Mouse (Mus musculus): ENCODE data around the gene Traf7. TPM values are rescaled to one million over a fixed set of nuclear protein-coding genes. Genes with fewer than 3 reads are reported as not detected.
A peak's percentile ranks its signal among the peaks of the same experiment; 100 is the strongest.

The Traf7 gene
- polyA plus RNA-seq, 1 experiment from 2014 or later: 80.6 TPM

DNA sequence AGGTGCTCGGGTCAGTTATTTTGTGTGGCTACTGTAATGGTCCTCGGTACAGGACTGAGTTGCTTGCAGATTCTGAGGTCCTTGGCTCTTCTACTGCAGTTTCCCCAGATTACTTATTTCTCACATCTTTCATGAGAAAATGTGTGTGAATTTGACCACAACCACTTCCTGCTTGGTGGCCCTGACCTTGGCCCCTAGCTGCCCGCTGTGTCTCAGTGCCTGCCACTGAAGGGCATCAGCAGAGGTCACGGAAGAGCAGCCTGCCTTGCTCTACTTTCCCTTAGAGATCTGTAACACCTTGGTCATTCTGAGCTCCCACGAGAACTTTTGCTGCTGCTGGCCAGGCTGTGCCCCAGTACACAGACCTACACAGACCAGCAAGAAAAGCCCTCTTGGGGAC, 35.9 kb upstream of the Traf7 start:
- no peak for ATAC-seq (ENCODE audit: insufficient read depth, low FRiP score)
- H3K27ac ChIP-seq (ENCODE audit: low read length): no peak overlapping the region
- H3K4me1 ChIP-seq (ENCODE audit: control insufficient read depth, insufficient read depth, low read length): peaks cover 28% of the 10 kb centered on the region
- H3K36me3 ChIP-seq (ENCODE audit: control insufficient read depth, insufficient read depth, low read length): no peaks in the 10 kb centered on the region
- H3K27me3 ChIP-seq (ENCODE audit: control insufficient read depth, insufficient read depth, low read length): no peaks in the 10 kb centered on the region
- H3K4me2 ChIP-seq (ENCODE audit: low read depth, low read length): no peak overlapping the region
- no peak overlapping the region for H3K4me3 ChIP-seq (replicated peaks; ENCODE audit: low read length)
- H3K9me3 ChIP-seq (replicated peaks; ENCODE audit: control insufficient read depth, low read length): no peaks in the 10 kb centered on the region
- 77% methylated on average over 5 of the region's 5 CpGs for WGBS
- no peak overlapping the region for H3K9ac ChIP-seq (ENCODE audit: low read length)

GRCm38 (mm10) chr17:24561592-24561991, 33.9 kb upstream of the Traf7 start:
- H3K9ac ChIP-seq (ENCODE audit: low read length): no peak overlapping the region
- ATAC-seq (ENCODE audit: insufficient read depth, low FRiP score): no peak
- no peaks in the 10 kb centered on the region for H3K27me3 ChIP-seq (ENCODE audit: control insufficient read depth, insufficient read depth, low read length)
- 88% methylated on average over 2 of the region's 2 CpGs for WGBS
- H3K4me1 ChIP-seq (ENCODE audit: control insufficient read depth, insufficient read depth, low read length): peaks cover 35% of the 10 kb centered on the region
- no peak overlapping the region for H3K4me3 ChIP-seq (replicated peaks; ENCODE audit: low read length)
- H3K36me3 ChIP-seq (ENCODE audit: control insufficient read depth, insufficient read depth, low read length): no peaks in the 10 kb centered on the region
- no peak overlapping the region for H3K27ac ChIP-seq (ENCODE audit: low read length)
- no peak overlapping the region for H3K4me2 ChIP-seq (ENCODE audit: low read depth, low read length)
- no peaks in the 10 kb centered on the region for H3K9me3 ChIP-seq (replicated peaks; ENCODE audit: control insufficient read depth, low read length)

- Histone ChIP-seq H3K27me3 (ENCODE audit: control insufficient read depth, insufficient read depth, low read length) (no peaks in the 10 kb centered on the region), H3K36me3 (ENCODE audit: control insufficient read depth, insufficient read depth, low read length) (no peaks in the 10 kb centered on the region), H3K9ac (ENCODE audit: low read length) (no peak overlapping the region), H3K4me3 (replicated peaks; ENCODE audit: low read length) (no peak overlapping the region), H3K4me1 (ENCODE audit: control insufficient read depth, insufficient read depth, low read length) (peaks cover 27% of the 10 kb centered on the region), H3K9me3 (replicated peaks; ENCODE audit: control insufficient read depth, low read length) (no peaks in the 10 kb centered on the region), H3K4me2 (ENCODE audit: low read depth, low read length) (no peak overlapping the region), H3K27ac (ENCODE audit: low read length) (peak overlapping the region; percentile 14; the same call in 1 of the 2 replicates)
- 83% methylated on average over 5 of the region's 5 CpGs for WGBS
- ATAC-seq (ENCODE audit: insufficient read depth, low FRiP score): no peak
Observed at GRCm38 (mm10) chr17:24560301-24561028, 32.7 kb upstream of the Traf7 start.

- H3K9me3 ChIP-seq (replicated peaks; ENCODE audit: control insufficient read depth, low read length): no peaks in the 10 kb centered on the region
- peak overlapping the region; percentile 93 for H3K27ac ChIP-seq (ENCODE audit: low read length)
- peak overlapping the region; percentile 40; the same call in 1 of the 2 replicates for H3K9ac ChIP-seq (ENCODE audit: low read length)
- H3K36me3 ChIP-seq (ENCODE audit: control insufficient read depth, insufficient read depth, low read length): no peaks in the 10 kb centered on the region
- H3K4me2 ChIP-seq (ENCODE audit: low read depth, low read length): peak overlapping the region; percentile 30; the same call in 1 of the 2 replicates
- no peak overlapping the region for H3K4me3 ChIP-seq (replicated peaks; ENCODE audit: low read length)
- 40% methylated on average over 3 of the region's 3 CpGs for WGBS
- peaks cover 27% of the 10 kb centered on the region for H3K4me1 ChIP-seq (ENCODE audit: control insufficient read depth, insufficient read depth, low read length)
- peak; percentile 38; the same call in 1 of the 2 replicates for ATAC-seq (ENCODE audit: insufficient read depth, low FRiP score)
- no peaks in the 10 kb centered on the region for H3K27me3 ChIP-seq (ENCODE audit: control insufficient read depth, insufficient read depth, low read length)
Observed at GRCm38 (mm10) chr17:24559146-24559545, 31.4 kb upstream of the Traf7 start.

DNA sequence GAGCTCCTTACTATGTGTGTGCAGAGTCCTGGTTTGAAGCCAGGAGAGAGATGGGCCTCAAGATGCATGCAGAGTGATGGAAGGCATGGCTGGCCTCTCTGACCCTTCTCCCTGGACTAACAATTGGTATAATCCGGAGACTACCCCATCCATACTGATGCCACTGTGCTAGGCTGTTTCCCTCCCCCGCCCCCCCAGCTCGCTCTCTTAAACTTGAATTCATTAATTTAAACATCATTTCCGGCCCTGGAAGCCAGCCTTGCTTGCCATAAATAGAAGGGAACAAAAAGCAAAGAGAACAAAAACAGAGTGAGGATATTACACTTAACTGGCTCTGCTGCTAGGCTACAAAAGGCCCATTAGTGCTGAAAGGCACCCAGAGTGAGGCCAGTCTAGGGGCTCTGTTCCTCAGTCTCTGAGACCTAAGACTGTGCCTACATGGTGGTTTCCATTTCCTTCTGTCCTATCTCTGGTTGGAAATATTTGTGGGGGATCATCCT, 30.9 kb upstream of the Traf7 start:
- H3K27ac ChIP-seq (ENCODE audit: low read length): peak overlapping the region; percentile 93
- no peak overlapping the region for H3K4me3 ChIP-seq (replicated peaks; ENCODE audit: low read length)
- peak overlapping the region; percentile 40; the same call in 1 of the 2 replicates for H3K9ac ChIP-seq (ENCODE audit: low read length)
- 46% methylated on average over 4 of the region's 4 CpGs for WGBS
- peak overlapping the region; percentile 30 for H3K4me2 ChIP-seq (ENCODE audit: low read depth, low read length)
- no peaks in the 10 kb centered on the region for H3K9me3 ChIP-seq (replicated peaks; ENCODE audit: control insufficient read depth, low read length)
- H3K4me1 ChIP-seq (ENCODE audit: control insufficient read depth, insufficient read depth, low read length): peaks cover 27% of the 10 kb centered on the region
- H3K36me3 ChIP-seq (ENCODE audit: control insufficient read depth, insufficient read depth, low read length): no peaks in the 10 kb centered on the region
- no peaks in the 10 kb centered on the region for H3K27me3 ChIP-seq (ENCODE audit: control insufficient read depth, insufficient read depth, low read length)
- ATAC-seq (ENCODE audit: insufficient read depth, low FRiP score): peak; percentile 70; the same call in 1 of the 2 replicates

DNA sequence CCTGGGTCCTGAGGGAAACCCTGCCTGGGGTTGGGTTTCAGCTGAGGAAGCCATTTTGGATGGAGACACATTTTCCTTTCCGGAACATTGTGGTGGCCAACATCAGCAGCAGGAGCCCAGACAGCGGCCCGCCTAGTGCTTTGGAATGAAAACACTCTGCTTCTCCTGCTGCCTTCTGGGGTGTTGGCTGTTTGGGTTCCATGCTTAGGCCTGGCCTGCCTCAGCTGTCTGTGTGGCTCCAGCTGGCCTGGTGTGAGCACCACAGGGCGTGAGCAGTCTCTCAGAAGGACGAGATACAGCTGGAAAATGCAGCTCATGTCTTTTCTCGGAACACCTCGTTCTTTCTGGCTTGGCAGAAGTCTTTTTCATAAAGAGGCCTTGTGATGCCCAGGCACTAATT, 29.4 kb upstream of the Traf7 start:
- WGBS: 59% methylated on average over 7 of the region's 7 CpGs
- ATAC-seq (ENCODE audit: insufficient read depth, low FRiP score): peak; percentile 65; the same call in 1 of the 2 replicates
- Histone ChIP-seq H3K9me3 (replicated peaks; ENCODE audit: control insufficient read depth, low read length) (no peaks in the 10 kb centered on the region), H3K27me3 (ENCODE audit: control insufficient read depth, insufficient read depth, low read length) (no peaks in the 10 kb centered on the region), H3K4me3 (replicated peaks; ENCODE audit: low read length) (no peak overlapping the region), H3K9ac (ENCODE audit: low read length) (no peak overlapping the region), H3K36me3 (ENCODE audit: control insufficient read depth, insufficient read depth, low read length) (no peaks in the 10 kb centered on the region), H3K4me2 (ENCODE audit: low read depth, low read length) (no peak overlapping the region), H3K4me1 (ENCODE audit: control insufficient read depth, insufficient read depth, low read length) (peaks cover 30% of the 10 kb centered on the region), H3K27ac (ENCODE audit: low read length) (peak overlapping the region; percentile 93)

DNA sequence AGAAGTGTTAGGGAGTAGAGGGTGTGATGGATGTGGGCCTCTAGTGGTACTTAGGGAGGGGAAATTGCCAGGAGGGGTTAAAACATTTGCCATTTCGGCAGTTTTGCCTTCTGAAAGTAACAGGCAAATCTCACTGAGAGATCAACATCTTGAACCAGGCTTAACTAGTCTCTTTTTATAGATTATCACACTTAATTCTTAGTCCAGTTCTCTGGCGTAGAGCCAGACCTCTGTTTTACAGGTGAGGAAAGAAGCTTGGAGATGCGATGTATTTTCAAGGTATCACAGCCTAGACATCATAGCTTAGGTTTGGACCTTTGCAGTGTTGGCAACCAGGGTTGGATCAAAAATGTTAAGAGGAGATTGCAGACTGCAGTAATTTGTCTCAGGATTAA, 23.3 kb upstream of the Traf7 start:
- no peak for ATAC-seq (ENCODE audit: insufficient read depth, low FRiP score)
- no peaks in the 10 kb centered on the region for H3K36me3 ChIP-seq (ENCODE audit: control insufficient read depth, insufficient read depth, low read length)
- H3K9me3 ChIP-seq (replicated peaks; ENCODE audit: control insufficient read depth, low read length): no peaks in the 10 kb centered on the region
- H3K4me3 ChIP-seq (replicated peaks; ENCODE audit: low read length): peak overlapping the region; percentile 84
- peak overlapping the region; percentile 97 for H3K9ac ChIP-seq (ENCODE audit: low read length)
- H3K27ac ChIP-seq (ENCODE audit: low read length): peak overlapping the region; percentile 97
- H3K4me2 ChIP-seq (ENCODE audit: low read depth, low read length): peak overlapping the region; percentile 75
- no peaks in the 10 kb centered on the region for H3K27me3 ChIP-seq (ENCODE audit: control insufficient read depth, insufficient read depth, low read length)
- WGBS: 41% methylated on average over 3 of the region's 3 CpGs
- peaks cover 29% of the 10 kb centered on the region for H3K4me1 ChIP-seq (ENCODE audit: control insufficient read depth, insufficient read depth, low read length)

DNA sequence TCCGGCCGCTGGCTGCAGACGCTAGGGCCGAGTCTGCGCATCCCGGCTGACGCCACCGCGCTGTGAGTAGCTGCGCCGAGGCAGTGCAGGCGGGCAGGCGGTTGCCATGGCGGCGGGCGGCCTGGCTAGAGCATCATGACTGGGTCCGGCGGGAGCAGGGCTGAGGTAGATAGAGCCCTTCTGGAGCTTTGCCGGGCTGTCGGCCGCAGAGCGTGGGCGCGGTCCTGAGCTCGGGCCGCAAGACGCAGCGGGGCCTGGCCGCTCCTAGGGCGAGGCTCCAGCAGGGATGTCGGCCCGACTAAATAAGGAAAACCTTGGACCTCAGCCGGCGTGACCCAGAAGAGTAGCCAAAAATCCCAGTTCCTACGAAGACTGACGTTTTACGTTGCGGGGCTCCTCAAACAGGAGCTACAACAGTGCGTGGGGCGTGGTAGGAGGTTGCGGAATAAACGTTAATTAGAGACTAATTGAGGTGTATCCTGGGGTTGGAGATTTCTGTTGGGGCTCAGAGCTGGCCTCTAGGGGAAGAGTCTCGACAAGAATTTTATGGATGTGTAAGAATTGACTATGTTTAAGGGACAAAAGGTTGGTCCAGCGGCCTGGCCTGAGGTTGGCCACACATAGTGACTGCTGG, 22.8 kb upstream of the Traf7 start:
- Histone ChIP-seq H3K4me1 (ENCODE audit: control insufficient read depth, insufficient read depth, low read length) (peaks cover 29% of the 10 kb centered on the region), H3K4me3 (replicated peaks; ENCODE audit: low read length) (peak overlapping the region; percentile 84), H3K9me3 (replicated peaks; ENCODE audit: control insufficient read depth, low read length) (no peaks in the 10 kb centered on the region), H3K36me3 (ENCODE audit: control insufficient read depth, insufficient read depth, low read length) (no peaks in the 10 kb centered on the region), H3K4me2 (ENCODE audit: low read depth, low read length) (peak overlapping the region; percentile 75), H3K9ac (ENCODE audit: low read length) (peak overlapping the region; percentile 97), H3K27ac (ENCODE audit: low read length) (peak overlapping the region; percentile 97), H3K27me3 (ENCODE audit: control insufficient read depth, insufficient read depth, low read length) (no peaks in the 10 kb centered on the region)
- WGBS: under 1% methylated on average over 44 of the region's 44 CpGs
- peak; percentile 46 for ATAC-seq (ENCODE audit: insufficient read depth, low FRiP score)
